Mouse (Mus musculus) bone marrow, adult 2 months (tissue): ENCODE measurements around the gene R3hdm2.

Experiments used
- CTCF ChIP-seq: fragments of 200-500 bp; IDR thresholded peaks from 2 replicates; pipeline ENCODE4 v1.5.1; 2011; ENCODE audit warnings: low read length, control low read depth; ENCODE audit not compliant: control insufficient read depth, insufficient read depth
- POLR2A ChIP-seq: fragments of 200-500 bp; IDR thresholded peaks from 2 replicates; pipeline ENCODE4 v1.6.1; 2011; ENCODE audit warnings: low read depth, mild to moderate bottlenecking, control low read depth, low read length, borderline replicate concordance; ENCODE audit not compliant: control insufficient read depth

DNA sequence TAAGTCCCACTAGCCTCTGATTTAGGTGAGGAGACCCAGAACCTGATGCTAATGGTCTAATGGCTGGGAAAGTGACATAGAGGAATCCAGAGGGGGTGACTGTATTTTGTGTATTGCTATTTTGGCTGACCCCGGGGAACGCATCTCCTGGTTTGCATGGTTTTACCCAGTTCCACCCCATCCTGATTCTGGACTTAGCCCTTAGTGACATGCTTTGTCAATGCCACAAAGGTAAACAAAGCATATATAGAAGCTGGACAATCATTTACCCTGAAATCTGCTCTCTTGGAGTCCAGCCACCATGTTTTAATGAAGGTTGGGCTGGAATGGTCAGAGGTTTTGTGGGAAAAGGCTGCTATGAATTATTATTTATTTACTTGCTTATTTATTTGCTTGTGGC, 11.9 kb upstream of the R3hdm2 start:
- TF ChIP-seq CTCF, result no peak
- no peak for TF ChIP-seq POLR2A
